Mouse (Mus musculus) erythroblast, embryonic 14.5 days (primary cell): ENCODE results near the gene Usp4. TPM values are rescaled to one million over a fixed set of nuclear protein-coding genes. Genes with fewer than 3 reads are reported as not detected.

Experiments
- H3K27me3 ChIP-seq: 2 replicates; pipeline ENCODE4 v1.6.1; 2012; ENCODE audit warnings: inconsistent platforms; ENCODE audit not compliant: control insufficient read depth
- H3K36me3 ChIP-seq: 2 replicates; pipeline ENCODE4 v1.6.1; 2012; ENCODE audit warnings: mild to moderate bottlenecking, inconsistent platforms; ENCODE audit not compliant: control insufficient read depth
- H3K4me1 ChIP-seq: 2 replicates; pipeline ENCODE4 v1.6.1; 2012; ENCODE audit warnings: inconsistent platforms; ENCODE audit not compliant: control insufficient read depth
- H3K4me3 ChIP-seq: replicated peaks from 2 replicates; pipeline ENCODE3; 2012; ENCODE audit warnings: moderate library complexity, mild to moderate bottlenecking, inconsistent platforms
- H3K9me3 ChIP-seq: 2 replicates; pipeline ENCODE4 v1.6.1; 2012; ENCODE audit warnings: low read length, inconsistent platforms, mixed read lengths; ENCODE audit not compliant: control insufficient read depth
- GATA1 ChIP-seq: IDR thresholded peaks from 2 replicates; pipeline ENCODE4 v1.6.1; 2012; ENCODE audit warnings: low read length, inconsistent platforms, mixed read lengths
- TAL1 ChIP-seq: IDR thresholded peaks from 3 replicates; pipeline ENCODE4 v1.6.1; 2012; ENCODE audit warnings: low read length, inconsistent platforms, mixed read lengths
- polyA plus RNA-seq: library from polyadenylated mRNA; stranded (reverse); fragments of >175 nt; gene quantifications from 2 replicates; pipeline ENCODE4 v1.2.3, GENCODE M21; 2012

The Usp4 gene
- polyA plus RNA-seq, 1 experiment: 16.0 TPM

DNA sequence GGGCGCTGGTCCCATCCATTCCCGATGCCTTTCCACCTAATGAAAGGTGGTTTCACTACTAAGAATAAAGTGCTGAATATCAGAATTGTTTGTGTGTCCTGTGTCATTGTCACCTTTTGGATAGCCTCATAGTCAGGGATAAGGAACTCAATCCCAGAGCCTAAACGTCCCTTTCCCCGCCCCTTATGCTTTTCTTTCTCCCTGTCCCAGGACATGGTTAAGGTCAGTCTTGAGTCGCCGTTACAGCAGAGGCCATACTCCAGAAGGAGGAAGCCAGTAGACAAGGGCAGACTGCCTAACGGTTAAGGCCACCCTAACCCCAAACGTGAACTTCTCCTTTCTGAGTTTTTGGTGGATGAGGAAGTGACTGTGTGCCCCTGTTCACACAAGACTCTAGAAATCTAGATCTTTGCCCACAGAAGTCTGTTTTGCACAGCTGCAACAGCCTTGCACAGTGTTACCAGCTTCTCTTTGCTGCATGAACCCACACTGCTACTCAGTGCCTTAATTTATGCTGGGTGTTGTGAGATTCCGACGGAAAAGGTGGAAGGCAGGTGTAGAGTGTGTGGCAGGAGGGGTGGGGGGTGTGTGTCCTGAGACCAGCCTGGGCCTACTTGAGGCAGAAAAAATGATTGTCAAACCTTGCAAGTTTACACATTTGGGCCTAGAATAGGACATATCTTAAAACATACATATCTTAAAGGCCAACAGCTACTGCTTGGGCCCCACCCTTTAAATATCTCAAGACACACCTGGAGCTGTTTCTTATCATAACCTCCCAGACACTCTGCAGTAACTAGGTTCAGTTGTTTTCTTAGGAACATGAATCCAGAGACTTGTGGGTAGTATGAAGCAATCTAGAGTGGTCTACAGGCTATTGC is 7.2 kb upstream of the Usp4 start:
- Histone ChIP-seq H3K36me3 (peaks cover 92% of the 10 kb centered on the region), H3K4me3 (peak overlapping the region; percentile 74), H3K9me3 (peaks cover 3% of the 10 kb centered on the region; the same call in 1 of the 2 replicates), H3K4me1 (peaks cover 67% of the 10 kb centered on the region), H3K27me3 (no peaks in the 10 kb centered on the region)
- TF ChIP-seq GATA1: peak; percentile 94
- TF ChIP-seq TAL1: peak; percentile 99

GRCm38 (mm10) chr9:108341139-108341475 is 6.5 kb upstream of the Usp4 start:
- TF ChIP-seq TAL1: no peak
- no peak for TF ChIP-seq GATA1
- peaks cover 70% of the 10 kb centered on the region for H3K4me1 ChIP-seq
- H3K36me3 ChIP-seq: peaks cover 88% of the 10 kb centered on the region
- H3K4me3 ChIP-seq: peak overlapping the region; percentile 74
- H3K9me3 ChIP-seq: peaks cover 3% of the 10 kb centered on the region; the same call in 1 of the 2 replicates
- H3K27me3 ChIP-seq: no peaks in the 10 kb centered on the region

- H3K27me3 ChIP-seq: no peaks in the 10 kb centered on the region
- H3K4me1 ChIP-seq: peaks cover 73% of the 10 kb centered on the region
- TF ChIP-seq GATA1 (no peak), TAL1 (no peak)
- H3K4me3 ChIP-seq: peak overlapping the region; percentile 74
- peaks cover 81% of the 10 kb centered on the region for H3K36me3 ChIP-seq
- H3K9me3 ChIP-seq: peaks cover 3% of the 10 kb centered on the region; the same call in 1 of the 2 replicates
These were observed 5.9 kb upstream of the Usp4 start for GRCm38 (mm10) chr9:108341801-108342200.

GRCm38 (mm10) chr9:108342301-108342831 is 5.3 kb upstream of the Usp4 start:
- Histone ChIP-seq H3K36me3 (peaks cover 78% of the 10 kb centered on the region), H3K27me3 (no peaks in the 10 kb centered on the region), H3K4me3 (peak overlapping the region; percentile 74), H3K4me1 (peaks cover 79% of the 10 kb centered on the region), H3K9me3 (peaks cover 3% of the 10 kb centered on the region; the same call in 1 of the 2 replicates)
- TF ChIP-seq GATA1: no peak
- TF ChIP-seq TAL1: no peak

- H3K4me1 ChIP-seq: peaks cover 73% of the 10 kb centered on the region
- peaks cover 69% of the 10 kb centered on the region for H3K36me3 ChIP-seq
- no peaks in the 10 kb centered on the region for H3K27me3 ChIP-seq
- TF ChIP-seq TAL1: no peak
- no peak for TF ChIP-seq GATA1
- peak overlapping the region; percentile 33 for H3K4me3 ChIP-seq
- peaks cover 3% of the 10 kb centered on the region; the same call in 1 of the 2 replicates for H3K9me3 ChIP-seq
These were observed 4.3 kb upstream of the Usp4 start for GRCm38 (mm10) chr9:108343331-108343730.

DNA sequence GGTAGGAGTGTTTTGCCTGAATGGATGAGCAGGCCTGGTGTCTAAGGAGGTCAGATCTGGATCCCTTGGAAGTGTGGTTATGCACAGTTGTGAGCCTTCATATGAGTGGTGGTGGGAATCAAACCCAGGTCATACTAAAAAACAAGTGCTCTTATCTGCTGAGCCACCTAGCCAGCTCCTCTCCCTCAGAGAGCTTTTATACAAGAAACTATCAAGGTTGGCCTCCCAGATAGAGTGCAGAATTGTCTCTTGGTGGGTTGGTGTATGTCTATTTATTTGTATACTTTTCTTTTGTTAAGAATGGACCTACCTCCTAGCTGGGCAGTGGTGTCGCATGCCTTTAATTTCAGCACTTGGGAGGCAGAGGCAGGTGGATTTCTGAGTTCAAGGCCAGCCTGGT is 3.8 kb upstream of the Usp4 start:
- Histone ChIP-seq H3K4me3 (peak overlapping the region; percentile 33), H3K4me1 (peaks cover 72% of the 10 kb centered on the region), H3K36me3 (peaks cover 64% of the 10 kb centered on the region)

GRCm38 (mm10) chr9:108344471-108344870 is 3.2 kb upstream of the Usp4 start:
- peaks cover 77% of the 10 kb centered on the region for H3K4me1 ChIP-seq
- H3K36me3 ChIP-seq: peaks cover 62% of the 10 kb centered on the region
- peaks cover 3% of the 10 kb centered on the region; the same call in 1 of the 2 replicates for H3K9me3 ChIP-seq
- TF ChIP-seq GATA1 (no peak), TAL1 (no peak)
- no peaks in the 10 kb centered on the region for H3K27me3 ChIP-seq
- H3K4me3 ChIP-seq: no peak overlapping the region

More for the DNA sequence above, 3.8 kb upstream of the Usp4 start:
- H3K9me3 ChIP-seq: peaks cover 3% of the 10 kb centered on the region; the same call in 1 of the 2 replicates
- no peaks in the 10 kb centered on the region for H3K27me3 ChIP-seq
- TF ChIP-seq TAL1 (peak; percentile 44; the same call in 2 of the 3 replicates), GATA1 (peak; percentile 69)

DNA sequence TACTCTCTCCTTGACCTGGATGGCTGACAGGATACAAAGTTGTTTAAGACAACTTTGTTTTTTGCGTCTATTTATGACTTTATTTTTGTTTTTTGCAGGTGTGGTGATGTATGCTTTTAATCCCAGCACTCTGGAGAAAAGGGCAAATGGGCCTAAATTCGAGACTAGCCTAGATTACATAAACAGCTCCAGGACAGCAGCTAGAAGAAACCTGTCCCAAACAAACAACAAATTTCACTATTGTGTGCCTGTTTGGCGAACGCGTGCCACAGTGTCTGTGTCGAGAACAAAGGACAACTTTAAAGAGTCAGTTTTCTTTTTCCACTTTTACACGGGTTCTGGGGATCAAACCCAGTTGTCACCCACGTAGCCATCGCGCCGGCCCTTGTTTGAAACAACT is 629 bp upstream of the Usp4 start:
- H3K36me3 ChIP-seq: peaks cover 61% of the 10 kb centered on the region
- peaks cover 80% of the 10 kb centered on the region for H3K4me1 ChIP-seq
- no peaks in the 10 kb centered on the region for H3K27me3 ChIP-seq
- TF ChIP-seq TAL1: no peak
- no peak for TF ChIP-seq GATA1
- peak overlapping the region; percentile 74 for H3K4me3 ChIP-seq
- peaks cover 5% of the 10 kb centered on the region for H3K9me3 ChIP-seq

- peaks cover 5% of the 10 kb centered on the region for H3K9me3 ChIP-seq
- TF ChIP-seq GATA1 (no peak), TAL1 (no peak)
- peaks cover 62% of the 10 kb centered on the region for H3K36me3 ChIP-seq
- H3K4me1 ChIP-seq: peaks cover 74% of the 10 kb centered on the region
- no peaks in the 10 kb centered on the region for H3K27me3 ChIP-seq
- peak overlapping the region; percentile 74 for H3K4me3 ChIP-seq
These were observed 632 bp downstream of the Usp4 start for GRCm38 (mm10) chr9:108348290-108348680.
